Mouse (Mus musculus) lung, adult 2 months (tissue): ENCODE data around the gene BC048671.

Source experiments
- CTCF ChIP-seq: fragments of 200-500 bp; IDR thresholded peaks from 2 replicates; pipeline ENCODE4 v1.5.1; 2011; ENCODE audit warnings: mild to moderate bottlenecking, low read length, control low read depth; ENCODE audit not compliant: insufficient read depth
- POLR2A ChIP-seq: fragments of 200-500 bp; IDR thresholded peaks from 2 replicates; pipeline ENCODE4 v1.6.1; 2011; ENCODE audit warnings: low read depth, mild to moderate bottlenecking, control low read depth, low read length, borderline replicate concordance; ENCODE audit errors: extremely low read depth

DNA sequence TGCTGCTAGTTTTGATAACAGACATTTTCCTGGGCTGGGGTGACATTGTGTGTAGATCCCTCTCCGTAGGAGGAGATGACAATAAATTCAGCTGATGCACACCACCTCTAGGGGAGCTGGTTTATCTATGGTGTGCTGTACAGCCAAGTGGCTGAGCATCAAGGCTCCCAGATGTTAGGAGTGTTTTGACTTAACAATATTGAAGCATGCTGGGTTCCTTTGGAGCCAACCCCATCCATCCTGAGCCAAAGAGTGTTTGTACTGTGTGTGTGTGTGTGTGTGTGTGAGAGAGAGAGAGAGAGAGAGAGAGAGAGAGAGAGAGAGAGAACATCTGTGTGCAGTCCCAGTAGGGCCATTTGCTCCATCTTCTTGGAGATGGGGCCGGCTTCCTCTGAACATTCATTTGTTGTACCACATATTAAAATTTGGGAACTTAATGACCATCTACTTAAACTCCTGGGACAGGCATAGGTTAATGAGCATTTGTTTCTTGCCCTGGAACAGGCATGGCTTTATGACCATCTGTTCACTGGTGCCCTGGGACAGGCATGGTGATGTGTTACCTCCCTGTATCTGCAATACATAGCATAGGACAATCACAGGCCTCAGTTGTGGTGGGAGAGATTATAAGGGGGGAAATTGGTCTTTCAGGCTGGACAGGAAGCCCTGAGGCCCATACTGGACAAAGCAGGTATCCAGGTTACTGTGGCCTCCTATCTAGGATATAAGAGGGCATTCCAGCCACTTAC, 16.7 kb downstream of the BC048671 start:
- no peak for TF ChIP-seq CTCF
- no peak for TF ChIP-seq POLR2A
